Mouse (Mus musculus): Measurements from ENCODE around the gene C2cd4a.
A peak's percentile ranks its signal among the peaks of the same experiment; 100 is the strongest.

The C2cd4a gene

GRCm38 (mm10) chr9:67832046-67832605, at the start of gene C2cd4a:
C2cd4a (minus strand) TSS chr9:67832330.
- no peak for DNase-seq (ENCODE audit: low spot score in 2 of 2)

GRCm38 (mm10) chr9:67878197-67878769, 46.2 kb upstream of the C2cd4a start:
- DNase-seq (ENCODE audit: low spot score in 2 of 2), result no peak

GRCm38 (mm10) chr9:67877081-67877718, 45.1 kb upstream of the C2cd4a start:
- DNase-seq (ENCODE audit: low spot score in 2 of 2), result peak in 1 of 2 experiments; percentile 29

GRCm38 (mm10) chr9:67875337-67875736, 43.2 kb upstream of the C2cd4a start:
- DNase-seq (ENCODE audit: low spot score in 2 of 2), result no peak

GRCm38 (mm10) chr9:67874522-67875222, 42.5 kb upstream of the C2cd4a start:
- no peak for DNase-seq (ENCODE audit: low spot score in 2 of 2)

GRCm38 (mm10) chr9:67869691-67870450, 37.7 kb upstream of the C2cd4a start:
- no peak for DNase-seq (ENCODE audit: low spot score in 2 of 2)

GRCm38 (mm10) chr9:67867411-67867810, 35.3 kb upstream of the C2cd4a start:
- no peak for DNase-seq (ENCODE audit: low spot score in 2 of 2)

- no peak for DNase-seq (ENCODE audit: low spot score in 2 of 2)
Observed at GRCm38 (mm10) chr9:67865411-67865810, 33.3 kb upstream of the C2cd4a start.

GRCm38 (mm10) chr9:67864011-67864410, 31.9 kb upstream of the C2cd4a start:
- no peak for DNase-seq (ENCODE audit: low spot score in 2 of 2)

- no peak for DNase-seq (ENCODE audit: low spot score in 2 of 2)
Observed at GRCm38 (mm10) chr9:67863332-67863731, 31.2 kb upstream of the C2cd4a start.

GRCm38 (mm10) chr9:67860273-67860672, 28.1 kb upstream of the C2cd4a start:
- DNase-seq (ENCODE audit: low spot score in 2 of 2), result no peak

GRCm38 (mm10) chr9:67851150-67851549, 19.0 kb upstream of the C2cd4a start:
- DNase-seq (ENCODE audit: low spot score in 2 of 2), result no peak

GRCm38 (mm10) chr9:67849846-67850245, 17.7 kb upstream of the C2cd4a start:
- no peak for DNase-seq (ENCODE audit: low spot score in 2 of 2)

- no peak for DNase-seq (ENCODE audit: low spot score in 2 of 2)
Observed at GRCm38 (mm10) chr9:67849397-67849796, 17.3 kb upstream of the C2cd4a start.

- DNase-seq (ENCODE audit: low spot score in 2 of 2), result no peak
Observed at GRCm38 (mm10) chr9:67847606-67848005, 15.5 kb upstream of the C2cd4a start.

GRCm38 (mm10) chr9:67846089-67846488, 14.0 kb upstream of the C2cd4a start:
- no peak for DNase-seq (ENCODE audit: low spot score in 2 of 2)

- DNase-seq (ENCODE audit: low spot score in 2 of 2), result no peak
Observed at GRCm38 (mm10) chr9:67845648-67846047, 13.5 kb upstream of the C2cd4a start.

- no peak for DNase-seq (ENCODE audit: low spot score in 2 of 2)
Observed at GRCm38 (mm10) chr9:67845012-67845411, 12.9 kb upstream of the C2cd4a start.

GRCm38 (mm10) chr9:67842797-67843196, 10.7 kb upstream of the C2cd4a start:
- DNase-seq (ENCODE audit: low spot score in 2 of 2), result no peak

- peak; percentile 76 to 78 for DNase-seq (ENCODE audit: low spot score in 2 of 2)
Observed at GRCm38 (mm10) chr9:67839981-67840859, 8.1 kb upstream of the C2cd4a start, which contains the start of gene Vps13c. Vps13c (plus strand) TSS chr9:67840396.

- no peak for DNase-seq (ENCODE audit: low spot score in 2 of 2)
Observed at GRCm38 (mm10) chr9:67837311-67837710, 5.2 kb upstream of the C2cd4a start.
